Mouse (Mus musculus) gastrocnemius, postnatal 14 days (tissue): Measurements from ENCODE around the gene Cdc25b. TPM values are rescaled to one million over a fixed set of nuclear protein-coding genes. Genes with fewer than 3 reads are reported as not detected.

Experiments
- DNase-seq: peaks from one replicate; pipeline ENCODE4 v3.0.0; 2021; ENCODE audit warnings: mixed read lengths
- intact Hi-C: fragments of 180-260 bp; cut with DNase I; formaldehyde crosslinking; loops from one replicate; pipeline ENCODE4 v1.15.1; 2025; ENCODE audit warnings: low total_unique reads
- total RNA-seq, 2 experiments: library from RNA; stranded (reverse); gene quantifications; 2 replicates each; pipeline ENCODE4 v1.2.3; 2021

The Cdc25b gene
- total RNA-seq, 2 experiments from 2014 or later: 4.7 to 5.4 TPM

DNA sequence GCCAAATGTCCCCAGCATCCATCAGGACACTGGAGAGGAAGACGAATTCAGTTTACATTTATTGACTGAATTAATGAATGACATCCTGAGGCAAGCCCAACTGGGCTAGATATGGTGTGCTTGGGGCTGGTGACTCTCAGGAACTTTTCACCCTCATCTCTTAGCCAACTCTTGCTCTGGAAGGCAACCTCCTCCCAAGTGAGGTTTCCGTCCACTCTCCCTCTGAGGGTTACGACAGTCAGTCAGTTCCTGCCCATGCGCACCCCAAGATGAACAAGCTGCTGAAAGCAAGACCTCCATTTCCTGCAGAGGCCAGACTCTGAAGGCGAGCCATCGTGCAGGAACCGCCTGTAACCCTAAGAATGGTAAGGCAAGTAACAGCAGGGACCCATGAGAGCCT is 29.8 kb upstream of the Cdc25b start:
- DNase-seq: no peak
- intact Hi-C loops: loop anchor here (5.0 kb wide), 1 partner anchor 65 kb away; no protein-coding TSS in a partner anchor

DNA sequence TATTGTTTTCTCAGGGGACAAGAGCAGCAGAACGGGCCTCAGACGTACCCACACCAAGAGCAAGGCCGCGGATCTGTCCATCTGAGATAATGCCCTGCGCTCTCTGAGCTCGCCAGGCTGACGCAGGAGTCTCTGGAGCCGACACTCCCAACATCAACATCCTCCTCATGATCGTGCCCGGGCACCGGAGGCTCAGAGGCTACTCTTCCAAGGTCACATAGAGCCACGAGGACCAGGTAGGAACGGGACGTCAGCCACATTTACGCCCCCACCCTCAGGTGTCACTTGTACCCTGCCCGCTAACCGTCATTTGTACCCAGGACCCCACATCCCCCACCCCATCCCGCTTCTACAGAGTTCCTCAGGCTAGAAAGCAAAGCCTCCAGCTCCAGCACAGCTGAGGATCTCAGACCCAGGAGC is 27.2 kb upstream of the Cdc25b start:
- no peak for DNase-seq
- intact Hi-C loops: loop anchor here (5.0 kb wide), 1 partner anchor 67 kb away; no protein-coding TSS in a partner anchor

DNA sequence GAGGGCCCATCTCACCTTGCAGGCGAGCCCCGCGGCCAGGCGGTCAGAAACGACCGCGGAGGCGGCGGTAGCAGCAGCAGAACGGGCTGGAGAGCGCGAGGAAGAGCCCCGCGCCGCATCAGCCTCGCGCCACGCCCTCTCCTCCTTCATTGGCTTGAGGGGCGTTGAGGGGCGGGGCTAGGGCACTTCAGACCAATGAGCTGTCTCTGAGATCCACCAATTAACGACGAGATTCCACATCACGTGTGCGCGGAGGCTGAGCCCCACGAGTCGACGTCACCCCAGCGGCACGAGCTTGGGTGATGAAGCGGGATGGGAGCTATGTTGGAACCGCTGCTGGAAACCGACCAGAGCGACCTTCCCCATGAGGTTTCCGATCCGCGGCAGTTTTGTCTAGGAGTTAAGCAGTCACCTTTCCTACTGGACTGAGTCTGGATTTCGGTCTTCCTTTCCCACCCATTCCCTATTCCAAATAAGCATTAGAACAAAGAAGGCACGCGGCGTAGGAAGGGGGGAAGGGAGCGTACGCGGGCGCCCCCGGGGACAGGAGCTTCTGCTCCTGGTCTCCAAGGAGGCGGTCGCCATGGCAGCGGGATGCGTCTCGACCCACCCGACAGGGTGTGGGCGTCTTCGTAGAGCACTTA is 26.7 kb upstream of the Cdc25b start, which contains the start of gene 1700037H04Rik:
TSS of gene 1700037H04Rik (minus strand) at position 144 of the 644 bp plus-strand sequence.
- peak; percentile 96 for DNase-seq
- intact Hi-C loops: loop anchor here (5.0 kb wide), 1 partner anchor 68 kb away; no protein-coding TSS in a partner anchor

DNA sequence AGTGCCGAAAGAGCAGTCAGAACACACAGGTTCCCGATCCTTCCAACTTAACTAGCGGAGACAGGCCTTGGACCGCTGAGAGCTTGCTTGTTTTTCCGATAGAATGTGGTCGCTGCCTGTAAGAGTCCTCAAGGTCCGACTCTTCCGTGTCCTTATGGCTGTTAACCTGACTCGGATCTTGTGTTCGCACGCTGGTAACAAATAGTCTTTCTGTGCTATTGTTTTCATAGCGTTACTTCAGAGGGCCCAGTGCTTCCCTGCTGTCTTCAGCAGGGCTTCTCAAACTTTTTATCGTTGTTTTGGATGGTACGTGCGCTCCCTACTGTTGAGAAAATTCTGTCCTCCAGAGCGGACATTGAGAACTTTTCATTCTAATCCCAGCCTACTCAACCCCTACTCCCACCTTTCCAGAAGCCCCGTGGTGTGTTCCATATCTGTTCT is 26.1 kb upstream of the Cdc25b start:
- intact Hi-C loops: no loop called here
- DNase-seq: no peak

DNA sequence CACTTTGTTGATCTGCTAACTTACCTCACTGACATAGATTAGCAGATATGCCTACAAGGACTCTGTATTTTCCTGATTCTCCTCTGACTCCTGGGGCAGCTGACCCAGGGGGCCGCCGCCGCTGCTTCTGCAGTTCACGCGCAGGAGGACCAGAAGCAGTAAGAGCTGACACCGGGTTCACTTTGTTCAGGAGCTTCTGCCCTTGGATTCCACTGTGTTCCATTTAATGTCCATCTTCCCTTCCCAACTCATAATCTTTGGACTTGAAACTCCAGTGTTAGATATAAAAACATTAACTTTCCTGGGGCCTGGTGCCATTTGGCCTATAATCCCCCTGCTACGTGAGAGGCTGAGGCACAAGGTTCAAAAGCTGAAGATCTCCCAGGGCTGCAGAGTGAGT is 22.8 kb upstream of the Cdc25b start:
- intact Hi-C loops: no loop called here
- DNase-seq: no peak

DNA sequence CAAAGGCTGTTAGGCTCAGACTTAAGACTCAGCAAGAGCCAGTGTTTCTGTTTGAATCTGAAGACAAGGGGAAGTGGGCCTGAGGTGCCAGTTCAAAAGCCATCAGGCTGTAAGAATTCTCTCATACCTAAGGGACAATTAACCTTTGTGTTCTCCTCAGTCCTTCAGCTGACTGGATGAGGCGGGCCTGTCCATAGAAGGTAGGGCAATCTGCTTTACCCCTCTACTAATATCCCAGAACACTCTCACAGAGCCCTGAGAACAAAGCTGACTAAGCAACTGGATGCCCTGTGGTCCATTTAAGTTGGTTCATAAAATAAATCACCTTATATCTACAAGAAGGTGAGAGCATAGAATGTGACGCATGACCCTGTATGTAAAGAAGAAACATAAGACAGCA is 20.6 kb upstream of the Cdc25b start:
- DNase-seq: no peak
- intact Hi-C loops: no loop called here

DNA sequence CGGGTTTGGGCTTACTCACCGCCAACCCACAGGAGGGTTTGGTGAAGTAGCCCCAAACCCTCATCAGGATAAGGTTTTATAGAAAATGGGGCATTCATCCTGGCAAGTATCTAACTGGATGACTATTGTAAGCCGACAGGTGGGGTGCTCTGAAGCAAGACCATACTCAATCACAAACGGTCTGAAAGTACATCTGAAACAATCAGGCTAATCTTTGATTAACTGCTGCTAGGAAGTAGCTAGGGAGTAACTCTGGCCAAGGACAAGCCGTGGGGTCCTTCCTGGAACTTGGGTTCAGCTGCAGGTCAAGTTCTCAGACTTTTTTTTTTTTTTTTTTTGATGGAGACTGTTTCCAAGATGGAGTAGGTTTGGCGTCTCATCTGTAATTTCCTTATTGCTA is 18.8 kb upstream of the Cdc25b start:
- no peak for DNase-seq
- intact Hi-C loops: no loop called here

DNA sequence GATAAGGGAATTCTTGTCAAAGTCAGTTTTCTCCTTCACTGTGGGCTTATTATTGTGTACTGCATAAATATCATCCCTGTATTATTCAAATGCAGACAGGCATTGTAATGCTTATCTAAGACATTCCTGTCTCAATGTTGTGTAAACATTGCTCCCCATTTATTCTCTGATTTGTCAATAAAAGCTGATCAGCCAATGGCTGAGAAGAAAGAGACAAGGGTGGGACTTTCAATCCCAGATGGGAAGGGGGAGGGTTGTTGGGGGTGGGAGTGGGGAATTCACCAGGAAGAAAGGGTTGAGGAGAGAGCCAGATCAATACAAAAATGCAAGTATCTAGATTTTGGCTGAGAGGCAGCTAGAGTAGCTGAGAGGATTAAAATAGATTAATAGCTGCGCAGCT is 17.8 kb upstream of the Cdc25b start:
- DNase-seq: no peak
- intact Hi-C loops: no loop called here

DNA sequence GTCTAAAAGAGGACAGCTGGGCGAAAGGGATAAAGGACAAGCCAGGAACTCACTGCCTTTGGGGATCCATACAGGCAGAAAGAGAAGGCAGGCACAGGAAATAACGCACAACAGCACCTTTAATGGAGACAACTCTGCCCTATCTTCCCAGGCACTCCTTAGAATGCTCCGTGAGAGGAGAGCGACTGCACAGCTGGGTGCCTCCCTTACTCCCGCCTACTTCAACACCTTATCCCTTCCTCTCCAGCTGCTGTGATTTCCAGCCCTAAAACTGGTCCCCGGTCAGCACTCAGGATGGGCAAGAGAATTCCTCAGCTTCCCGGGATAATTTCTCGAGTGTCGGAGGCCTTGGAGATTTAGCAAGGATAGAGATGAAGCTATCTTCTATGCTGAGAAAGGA is 15.8 kb upstream of the Cdc25b start:
- DNase-seq: no peak
- intact Hi-C loops: loop anchor here (10.0 kb wide), 1 partner anchor 84 kb away; no protein-coding TSS in a partner anchor

DNA sequence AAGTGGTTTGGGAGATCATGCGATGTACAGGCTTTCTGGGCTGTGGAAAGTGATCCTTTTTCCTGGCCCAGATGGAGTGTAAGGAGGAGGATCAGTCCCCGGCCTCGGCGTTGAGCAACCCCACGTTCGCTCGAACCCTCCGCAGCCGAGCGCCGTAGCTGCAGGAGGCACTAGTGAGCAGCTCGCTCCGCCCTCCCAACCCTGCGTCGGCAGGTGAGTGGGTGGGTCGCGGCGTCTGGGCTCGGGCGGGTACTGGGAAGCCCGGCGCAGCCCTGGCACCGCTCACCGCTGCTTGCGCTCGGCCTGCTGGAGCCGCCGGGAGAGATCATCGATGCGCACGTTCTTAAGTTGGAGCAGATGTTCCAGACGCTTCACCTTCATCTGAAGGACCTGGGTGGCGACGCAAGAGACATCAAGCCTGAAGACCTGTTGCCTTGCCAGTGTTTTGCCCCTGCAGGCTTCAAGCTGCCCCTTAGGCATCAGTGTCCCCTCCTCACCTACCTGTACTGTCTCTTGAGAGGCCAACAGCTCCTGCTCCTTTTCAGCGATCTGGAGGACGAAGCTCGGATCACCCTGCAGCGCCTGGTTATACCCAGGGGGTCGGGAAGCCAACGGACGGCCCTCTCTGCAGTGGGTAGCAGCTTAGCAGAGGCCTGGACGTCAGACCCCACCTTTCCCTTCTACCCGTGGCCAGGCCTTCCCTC is 15.2 kb upstream of the Cdc25b start:
- intact Hi-C loops: loop anchor here (10.0 kb wide), 1 partner anchor 83 kb away; no protein-coding TSS in a partner anchor
- peak; percentile 73 for DNase-seq

DNA sequence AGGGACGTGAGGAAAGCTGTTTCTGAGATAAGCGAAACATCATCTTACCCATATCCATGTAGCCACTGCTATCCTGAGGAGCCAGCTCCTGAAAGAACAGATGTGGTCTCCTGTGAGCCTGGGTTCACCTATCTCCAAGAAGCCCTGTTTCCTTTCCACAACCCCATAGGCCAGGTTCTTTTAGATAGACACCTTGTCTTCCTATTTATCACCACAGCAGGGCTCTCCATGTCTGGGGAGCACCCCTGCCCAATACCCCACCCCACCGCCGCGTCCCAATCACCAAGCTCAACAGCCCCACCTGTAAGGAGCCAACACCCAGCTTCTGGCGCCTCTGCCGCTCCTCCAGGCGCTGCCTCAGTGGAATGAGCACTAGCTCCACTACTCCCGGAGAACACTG is 14.4 kb upstream of the Cdc25b start:
- no peak for DNase-seq
- intact Hi-C loops: loop anchor here (10.0 kb wide), 1 partner anchor 82 kb away; no protein-coding TSS in a partner anchor

DNA sequence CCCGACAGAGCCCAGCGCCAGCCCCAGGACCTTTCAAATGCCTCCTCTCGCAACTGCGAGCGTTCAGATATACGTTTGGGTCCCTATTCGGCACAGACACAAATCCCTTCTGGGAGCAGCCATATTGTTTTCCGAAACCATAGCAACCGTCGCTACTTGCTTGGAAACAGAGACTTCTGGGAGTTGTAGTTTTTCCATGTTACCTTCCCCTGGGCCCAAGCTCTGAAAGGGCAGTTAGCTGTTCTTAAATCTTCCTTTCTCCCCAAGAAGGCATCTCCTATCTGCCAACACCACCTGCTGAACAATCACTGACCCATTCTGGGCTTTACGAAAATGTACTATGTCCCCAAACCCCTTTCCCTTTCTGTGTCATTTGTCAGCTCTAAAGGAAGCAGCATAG is 12.0 kb upstream of the Cdc25b start:
- DNase-seq: peak; percentile 19
- intact Hi-C loops: loop anchor here (10.0 kb wide), 1 partner anchor 80 kb away; no protein-coding TSS in a partner anchor

DNA sequence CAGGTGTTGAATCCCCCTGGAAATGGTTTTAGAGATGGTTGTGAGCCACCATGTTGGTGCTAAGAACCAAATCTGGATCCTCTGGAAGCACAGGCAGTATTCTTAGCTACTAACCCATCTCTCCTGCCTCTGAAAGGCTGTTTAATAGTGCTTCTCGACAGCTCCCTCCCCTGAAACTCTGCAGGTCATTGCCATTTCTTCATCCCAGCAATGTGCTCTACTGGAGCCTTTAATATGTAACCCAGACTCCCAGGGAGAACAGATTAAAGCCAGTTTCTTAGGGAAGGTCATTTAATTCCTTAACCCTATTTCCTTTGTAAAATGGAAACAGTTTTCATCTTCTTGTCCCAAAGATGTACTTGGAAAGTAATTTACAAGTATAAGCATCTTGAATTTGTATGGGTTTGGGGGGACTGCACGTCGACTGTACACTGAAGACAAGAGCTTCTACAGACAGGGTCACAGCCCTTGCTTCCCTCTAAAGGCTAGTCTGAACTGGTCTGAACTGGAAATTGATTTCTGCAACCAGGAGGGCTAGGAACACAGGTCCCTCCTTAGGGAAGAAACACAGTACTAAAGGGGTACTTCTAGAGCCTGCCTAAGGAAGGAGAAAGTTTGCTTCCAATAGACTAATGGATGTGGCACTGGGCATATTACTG is 11.3 kb upstream of the Cdc25b start:
- intact Hi-C loops: loop anchor here (10.0 kb wide), 1 partner anchor 79 kb away; no protein-coding TSS in a partner anchor
- no peak for DNase-seq

DNA sequence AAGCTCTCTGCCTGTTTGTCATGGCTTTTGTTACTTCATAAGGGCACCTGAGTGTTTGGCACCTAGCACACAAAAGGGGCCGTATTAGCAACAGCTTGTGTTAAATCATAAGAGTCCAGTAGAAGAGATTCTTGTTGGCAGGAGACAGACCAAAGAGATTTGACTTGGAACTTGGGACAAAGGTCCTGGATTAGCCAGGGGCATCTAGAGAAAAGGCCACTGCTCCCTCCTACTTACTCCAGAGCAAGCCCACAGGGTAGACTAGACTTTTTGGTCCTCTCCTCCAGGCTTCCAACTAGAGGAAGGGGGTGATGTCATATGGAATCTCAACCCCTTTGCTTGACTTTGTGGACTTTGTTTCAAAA is 10.8 kb upstream of the Cdc25b start:
- intact Hi-C loops: loop anchor here (10.0 kb wide), 1 partner anchor 79 kb away; no protein-coding TSS in a partner anchor
- DNase-seq: no peak

DNA sequence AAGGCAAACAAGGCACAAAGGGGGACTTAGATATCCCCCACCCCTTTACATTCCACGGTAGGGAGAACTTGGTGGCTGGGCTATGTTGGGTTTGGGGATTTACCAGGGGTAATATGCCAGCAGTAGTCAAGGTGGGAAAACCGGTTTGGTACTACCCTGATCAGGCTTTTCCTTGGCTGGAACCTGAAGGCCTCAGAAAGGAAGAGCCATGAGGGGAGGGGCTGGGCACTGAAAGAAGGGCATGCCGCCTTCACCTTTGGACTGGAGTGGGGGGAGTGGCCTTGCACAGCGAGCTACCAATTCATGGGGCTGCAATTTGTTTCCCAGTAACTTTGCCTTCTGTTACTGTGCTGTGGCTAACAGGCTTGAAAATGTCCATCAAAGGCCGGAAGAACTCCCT is 10.3 kb upstream of the Cdc25b start:
- DNase-seq: no peak
- intact Hi-C loops: loop anchor here (10.0 kb wide), 1 partner anchor 78 kb away; no protein-coding TSS in a partner anchor

DNA sequence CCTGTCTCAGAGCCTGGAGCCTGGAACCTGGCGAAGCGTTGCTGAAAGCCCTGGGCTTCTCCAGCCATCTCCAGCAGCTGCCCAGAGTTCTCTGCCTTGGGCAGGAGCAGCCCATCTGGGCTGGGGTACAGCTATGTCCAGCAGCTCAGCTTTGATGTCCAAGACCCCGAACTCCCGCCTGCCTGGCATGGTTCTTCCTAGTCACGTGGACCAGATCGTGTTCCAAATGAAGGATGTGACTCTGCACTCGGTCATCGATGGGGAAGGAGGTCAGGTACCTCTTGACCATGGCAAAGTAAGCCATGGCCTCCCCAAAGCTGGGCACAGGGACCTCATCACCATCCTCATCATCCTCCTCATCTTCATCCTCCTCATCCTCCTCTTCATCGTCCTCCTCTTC is 8.8 kb upstream of the Cdc25b start:
- no peak for DNase-seq
- intact Hi-C loops: loop anchor here (10.0 kb wide), 1 partner anchor 77 kb away; no protein-coding TSS in a partner anchor

DNA sequence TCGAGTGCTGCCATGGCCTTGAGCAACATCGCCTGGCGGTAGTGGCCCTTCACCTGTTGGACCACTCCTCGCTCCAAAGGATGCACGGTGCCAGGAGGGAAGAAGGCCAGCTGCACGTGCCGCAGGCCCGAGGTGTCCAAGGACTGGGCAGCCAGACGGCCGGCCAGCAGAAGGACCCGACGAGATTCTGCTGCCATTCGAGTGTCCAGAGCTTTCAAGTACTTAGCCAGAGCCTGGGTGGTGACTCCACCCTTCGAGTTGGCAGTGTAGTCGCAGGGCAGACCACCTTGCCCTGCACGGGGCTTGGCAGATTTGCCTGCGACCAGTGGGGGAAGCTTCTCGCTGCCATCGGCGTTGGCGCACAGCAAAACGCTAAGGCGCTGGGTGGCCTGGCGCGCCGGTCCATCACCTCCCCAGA is 7.9 kb upstream of the Cdc25b start:
- DNase-seq: peak; percentile 32
- intact Hi-C loops: loop anchor here (10.0 kb wide), 1 partner anchor 76 kb away; no protein-coding TSS in a partner anchor

DNA sequence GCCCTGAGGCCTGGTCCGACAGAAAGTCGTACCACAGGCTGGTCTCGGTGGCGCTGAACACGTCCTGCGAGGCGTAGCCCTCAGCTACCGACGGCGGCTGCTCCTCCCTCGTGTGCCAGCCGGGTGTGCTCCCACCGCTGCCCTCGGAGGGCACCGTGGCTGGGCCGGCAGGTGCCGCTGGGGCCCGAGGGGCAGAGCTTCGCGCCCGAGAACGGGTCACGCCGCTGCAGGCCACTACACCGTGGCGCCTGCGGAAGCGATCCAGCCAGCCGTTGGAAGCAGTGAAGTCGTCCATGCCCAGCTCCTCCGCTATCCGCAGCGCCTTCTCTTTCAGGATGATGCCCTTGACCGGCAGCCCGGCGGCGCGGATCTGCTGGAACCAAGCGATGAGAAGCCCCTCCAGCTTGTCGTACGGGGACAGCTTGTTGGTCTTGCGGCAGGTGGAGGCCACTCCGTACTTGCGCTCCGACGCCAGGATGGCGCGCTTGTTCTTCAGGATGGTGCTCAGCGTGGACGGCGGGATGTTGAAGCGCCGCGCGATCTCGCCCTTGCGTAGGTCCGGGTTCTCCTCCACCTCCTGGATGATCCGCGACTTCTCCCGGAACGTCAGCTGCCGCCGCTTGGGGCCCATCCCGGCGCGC is 7.4 kb upstream of the Cdc25b start:
- DNase-seq: peak; percentile 64
- intact Hi-C loops: loop anchor here (10.0 kb wide), 1 partner anchor 75 kb away; no protein-coding TSS in a partner anchor

DNA sequence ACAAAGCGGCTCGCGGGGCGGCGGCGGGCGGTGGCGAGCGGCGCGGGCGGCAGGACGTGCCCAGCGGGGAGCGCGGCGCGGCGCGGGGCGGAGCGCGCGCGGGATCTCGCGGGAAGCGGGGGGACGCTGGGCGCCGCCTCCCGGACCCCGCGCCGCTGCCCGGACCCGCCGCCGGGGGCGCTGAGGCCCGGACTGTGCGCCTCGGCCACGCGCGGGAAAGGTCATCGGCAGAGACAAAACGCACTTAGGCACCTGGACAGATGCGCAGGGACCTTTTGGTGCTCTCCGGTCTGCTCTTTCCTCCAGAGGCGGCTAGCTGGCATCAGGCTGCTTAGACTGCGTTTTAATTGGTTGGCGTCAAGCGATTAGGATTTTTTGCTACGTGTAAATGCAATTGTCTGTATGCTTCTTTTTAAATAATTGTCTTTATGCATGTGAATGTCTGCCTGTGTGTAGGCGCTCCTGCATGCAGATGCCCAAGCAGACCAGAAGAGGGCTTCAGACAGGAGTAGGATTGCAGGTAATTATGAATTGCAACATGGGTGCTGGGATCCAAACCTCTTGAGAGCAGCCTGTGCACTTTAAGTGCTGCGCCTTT is 6.7 kb upstream of the Cdc25b start, which contains the start of gene Cenpb:
TSS of gene Cenpb (minus strand) at position 78 of the 598 bp plus-strand sequence.
- intact Hi-C loops: loop anchor here (10.0 kb wide), 1 partner anchor 75 kb away; no protein-coding TSS in a partner anchor
- peak; percentile 87 for DNase-seq
